9 mouse cellular contexts compared by ENCODE assay signal in genomic region chr14:55491291-55491833, GRCm38 (mm10). TPM values are rescaled to one million over a fixed set of nuclear protein-coding genes. Genes with fewer than 3 reads are reported as not detected.
A peak's percentile ranks its signal among the peaks of the same experiment; 100 is the strongest.
DNase-seq lines count a peak whose midpoint lies in the region; ATAC-seq lines count a peak whose summit lies in the region.
"Had no signal": no experiment of that assay in that cellular context is flagged by ENCODE, and none has a peak within 500 bp of the region (broad histone marks: within the 10 kb centered on the region; RNA-seq: fewer than 3 reads in every experiment).

No protein-coding gene starts in this region.

- H3K9me3 ChIP-seq in embryonic facial prominence, embryonic 12.5 days = no peaks in the 10 kb centered on the region
- H3K9me3 ChIP-seq in kidney, embryonic 14.5 days (ENCODE audit: control insufficient read depth, low read length) = no peaks in the 10 kb centered on the region
- no peaks in the 10 kb centered on the region for H3K9me3 ChIP-seq in liver, embryonic 13.5 days (replicated peaks)

- H3K27ac ChIP-seq in embryonic facial prominence, embryonic 12.5 days = peak overlapping the region; percentile 76
- peak overlapping the region; percentile 69; the same call in 1 of the 2 replicates for H3K27ac ChIP-seq in kidney, embryonic 14.5 days (ENCODE audit: low read depth, low read length)
- H3K27ac ChIP-seq in liver, embryonic 13.5 days = peak overlapping the region; percentile 71

- peak overlapping the region; percentile 59 for H3K4me3 ChIP-seq in embryonic facial prominence, embryonic 12.5 days
- H3K4me3 ChIP-seq in kidney, embryonic 14.5 days (ENCODE audit: low read length) = peak overlapping the region; percentile 59
- H3K4me3 ChIP-seq in liver, embryonic 13.5 days (replicated peaks) = peak overlapping the region; percentile 75

- peaks cover 13% of the 10 kb centered on the region for H3K4me1 ChIP-seq in embryonic facial prominence, embryonic 12.5 days
- H3K4me1 ChIP-seq in kidney, embryonic 14.5 days (ENCODE audit: control insufficient read depth, insufficient read depth, low read length) = no peaks in the 10 kb centered on the region
- H3K4me1 ChIP-seq in liver, embryonic 13.5 days (replicated peaks) = peaks cover 34% of the 10 kb centered on the region

- H3K9ac ChIP-seq in embryonic facial prominence, embryonic 12.5 days = peak overlapping the region; percentile 65
- peak overlapping the region; percentile 67 for H3K9ac ChIP-seq in kidney, embryonic 14.5 days (ENCODE audit: low read depth, low read length)
- peak overlapping the region; percentile 76 for H3K9ac ChIP-seq in liver, embryonic 13.5 days

- H3K36me3 ChIP-seq in embryonic facial prominence, embryonic 12.5 days = peaks cover 21% of the 10 kb centered on the region; the same call in 1 of the 2 replicates
- H3K36me3 ChIP-seq in kidney, embryonic 14.5 days (ENCODE audit: control insufficient read depth, insufficient read depth, low read length) = peaks cover 6% of the 10 kb centered on the region
- H3K36me3 ChIP-seq in liver, embryonic 13.5 days = peaks cover 20% of the 10 kb centered on the region

- under 1% methylated on average over 29 of the region's 30 CpGs for WGBS in embryonic facial prominence, embryonic 12.5 days
- under 1% methylated on average over 30 of the region's 30 CpGs for WGBS in kidney, embryonic 14.5 days
- whole genome bisulfite sequencing in liver, embryonic 13.5 days (ENCODE audit: insufficient replicate concordance) = under 1% methylated on average over 29 of the region's 30 CpGs

- peak; percentile 66 for DNase-seq in ES-CJ7 (ENCODE audit: low read depth, low spot score)
- DNase-seq in adrenal gland, postnatal 4 days (ENCODE audit: low spot score in 2 of 2) = peak; percentile 28 to 46
- DNase-seq in heart, adult 9 months (ENCODE audit: low spot score in 2 of 2) = peak; percentile 54 to 56
- peak; percentile 83 for DNase-seq in liver, embryonic 13.5 days
- DNase-seq in naive thymus-derived CD4-positive, alpha-beta T cell, adult 2 months (ENCODE audit: low read depth) = peak; percentile 43
- DNase-seq in testis, postnatal 10 days (ENCODE audit: low spot score) = peak; percentile 83

- H3K4me2 ChIP-seq in embryonic facial prominence, embryonic 12.5 days (replicated peaks) = peak overlapping the region; percentile 84
- peak overlapping the region; percentile 98 for H3K4me2 ChIP-seq in kidney, embryonic 14.5 days (replicated peaks; ENCODE audit: low read depth, low read length)
- H3K4me2 ChIP-seq in liver, embryonic 13.5 days = peak overlapping the region; percentile 99

- ATAC-seq in embryonic facial prominence, embryonic 12.5 days (ENCODE audit: insufficient number of reproducible peaks, insufficient read depth, low FRiP score, low TSS enrichment) = peak; percentile 49
- peak; percentile 82 for ATAC-seq in kidney, embryonic 14.5 days (ENCODE audit: low FRiP score, low TSS enrichment)
- peak; percentile 94 for ATAC-seq in liver, embryonic 13.5 days (ENCODE audit: low read depth)

- H3K27me3 ChIP-seq in embryonic facial prominence, embryonic 12.5 days = no peaks in the 10 kb centered on the region
- H3K27me3 ChIP-seq in kidney, embryonic 14.5 days (ENCODE audit: control insufficient read depth, insufficient read depth, low read length) = no peaks in the 10 kb centered on the region
- H3K27me3 ChIP-seq in liver, embryonic 13.5 days = peaks cover 3% of the 10 kb centered on the region; the same call in 1 of the 2 replicates

RNA-seq across cellular contexts. Expression of gene Carmil3, which starts 0.9 kb away (rescaled TPM):
- 10 to 100 TPM; 19.6 to 25.4 TPM for total RNA-seq in adrenal gland, postnatal 4 days (2021)
- 6.2 TPM in 2 replicates for polyA plus RNA-seq in embryonic facial prominence, embryonic 12.5 days (2016; fragmentation: Nextera tagmentation; extraction: Ambion mirVana)
- 3.0 and 3.8 TPM in 2 replicates for polyA plus RNA-seq in kidney, embryonic 14.5 days (2014; fragmentation: Nextera tagmentation; extraction: Ambion mirVana)
- polyA plus RNA-seq in liver, embryonic 13.5 days (2015; fragmentation: Nextera tagmentation; extraction: Ambion mirVana) = 0.55 and 0.58 TPM in 2 replicates

RNA-seq across cellular contexts. Expression of gene Dhrs4, which starts 12.8 kb away (rescaled TPM):
- total RNA-seq in adrenal gland, postnatal 4 days (2021) = 10 to 100 TPM; 82.9 to 85.8 TPM
- polyA plus RNA-seq in embryonic facial prominence, embryonic 12.5 days (2016; fragmentation: Nextera tagmentation; extraction: Ambion mirVana) = 88.7 and 92.1 TPM in 2 replicates
- 60.2 and 96.4 TPM in 2 replicates for polyA plus RNA-seq in kidney, embryonic 14.5 days (2014; fragmentation: Nextera tagmentation; extraction: Ambion mirVana)
- 78.9 and 80.8 TPM in 2 replicates for polyA plus RNA-seq in liver, embryonic 13.5 days (2015; fragmentation: Nextera tagmentation; extraction: Ambion mirVana)

RNA-seq across cellular contexts. Expression of gene Cpne6, which starts 18.9 kb away (rescaled TPM):
- total RNA-seq in adrenal gland, postnatal 4 days (2021) = 1 to 10 TPM in 1 of 2 experiments, under 1 TPM in 1; 0.53 to 1.1 TPM
- polyA plus RNA-seq in embryonic facial prominence, embryonic 12.5 days (2016; fragmentation: Nextera tagmentation; extraction: Ambion mirVana) = 0.55 and 0.90 TPM in 2 replicates
- 0.18 TPM in 1 of 2 replicates, not detected in the other for polyA plus RNA-seq in kidney, embryonic 14.5 days (2014; fragmentation: Nextera tagmentation; extraction: Ambion mirVana)
- polyA plus RNA-seq in liver, embryonic 13.5 days (2015; fragmentation: Nextera tagmentation; extraction: Ambion mirVana) = 0.09 TPM in 1 of 2 replicates, not detected in the other

RNA-seq across cellular contexts. Expression of gene Nrl, which starts 33.4 kb away (rescaled TPM):
- total RNA-seq in adrenal gland, postnatal 4 days (2021) = not detected
- polyA plus RNA-seq in embryonic facial prominence, embryonic 12.5 days (2016; fragmentation: Nextera tagmentation; extraction: Ambion mirVana) = 0.11 TPM in 1 of 2 replicates, not detected in the other
- polyA plus RNA-seq in kidney, embryonic 14.5 days (2014; fragmentation: Nextera tagmentation; extraction: Ambion mirVana) = not detected in 2 replicates
- not detected in 2 replicates for polyA plus RNA-seq in liver, embryonic 13.5 days (2015; fragmentation: Nextera tagmentation; extraction: Ambion mirVana)
- polyA plus RNA-seq: gonadal fat pad, adult 2 months had no signal

RNA-seq across cellular contexts. Expression of gene Pck2, which starts 48.7 kb away (rescaled TPM):
- total RNA-seq in adrenal gland, postnatal 4 days (2021) = 10 to 100 TPM; 63.4 to 64.0 TPM
- polyA plus RNA-seq in embryonic facial prominence, embryonic 12.5 days (2016; fragmentation: Nextera tagmentation; extraction: Ambion mirVana) = 35.2 and 36.1 TPM in 2 replicates
- polyA plus RNA-seq in kidney, embryonic 14.5 days (2014; fragmentation: Nextera tagmentation; extraction: Ambion mirVana) = 25.0 and 37.1 TPM in 2 replicates
- polyA plus RNA-seq in liver, embryonic 13.5 days (2015; fragmentation: Nextera tagmentation; extraction: Ambion mirVana) = 32.2 and 34.5 TPM in 2 replicates

Comparison
In these comparisons a context has a peak if more than half of its experiments do, and no peak if none do; other contexts are left out.
1. Peak in every context shown above with its lines: DNase-seq, ATAC-seq, H3K4me3 ChIP-seq and H3K27ac ChIP-seq.